Mouse (Mus musculus): Measurements from ENCODE around the gene Nbas.

GRCm38 (mm10) chr12:13609027-13609426 lies 340.1 kb downstream of the Nbas start:
- TF ChIP-seq CTCF (IDR thresholded peaks at IDR 0.05), result no peak
- no peak for TF ChIP-seq EP300 (IDR thresholded peaks at IDR 0.05; ENCODE audit: insufficient read depth, low read depth, low read length)
- no peak for TF ChIP-seq POLR2A (IDR thresholded peaks at IDR 0.05; ENCODE audit: insufficient read depth, low read depth, low read length)
